Mouse (Mus musculus) bone marrow macrophage, adult 2 months (primary cell): ENCODE data around the gene Cry2.

ENCODE experiments used
- CTCF ChIP-seq: IDR thresholded peaks from 2 replicates; pipeline ENCODE4 v1.5.1; 2012; ENCODE audit warnings: low read depth, mild to moderate bottlenecking, low read length, moderate library complexity
- POLR2A ChIP-seq: IDR thresholded peaks from 2 replicates; pipeline ENCODE4 v1.6.1; 2012; ENCODE audit warnings: mild to moderate bottlenecking, low read depth, low read length, borderline replicate concordance

- TF ChIP-seq CTCF (no peak), POLR2A (no peak)
Measured at GRCm38 (mm10) chr2:92382759-92383158, 51.1 kb downstream of the Cry2 start.
